Mouse (Mus musculus) C2C12 (cell line): ENCODE measurements around the gene Chd1l. TPM values are rescaled to one million over a fixed set of nuclear protein-coding genes. Genes with fewer than 3 reads are reported as not detected.
A peak's percentile ranks its signal among the peaks of the same experiment; 100 is the strongest.

ENCODE experiments used
- H3K27me3 ChIP-seq: one replicate; pipeline ENCODE4 v1.6.1; 2011; ENCODE audit not compliant: control insufficient read depth, insufficient read depth, insufficient read length
- H3K36me3 ChIP-seq: one replicate; pipeline ENCODE4 v1.6.1; 2011; ENCODE audit not compliant: control insufficient read depth, insufficient read depth
- H3K4me3 ChIP-seq: one replicate; pipeline ENCODE4 v1.5.1; 2011; ENCODE audit warnings: mild to moderate bottlenecking, control low read depth; ENCODE audit not compliant: poor library complexity, insufficient read depth, severe bottlenecking
- H3K79me2 ChIP-seq: one replicate; pipeline ENCODE4 v1.6.1; 2011; ENCODE audit not compliant: control insufficient read depth, insufficient read depth
- H3K79me3 ChIP-seq: one replicate; pipeline ENCODE4 v1.6.1; 2011; ENCODE audit warnings: low read depth, control low read depth
- H3ac ChIP-seq: one replicate; pipeline ENCODE3; 2011; ENCODE audit warnings: low read depth; ENCODE audit not compliant: control insufficient read depth, insufficient read length
- CEBPB ChIP-seq: IDR thresholded peaks from one replicate; pipeline ENCODE4 v1.6.1; 2011; ENCODE audit warnings: low read depth, mild to moderate bottlenecking, control low read depth, moderate library complexity
- CTCF ChIP-seq: IDR thresholded peaks from one replicate; pipeline ENCODE4 v1.5.1; 2011; ENCODE audit not compliant: control insufficient read depth, insufficient read depth, insufficient read length
- FOSL1 ChIP-seq: IDR thresholded peaks from one replicate; pipeline ENCODE4 v1.8.0; 2011; ENCODE audit warnings: mild to moderate bottlenecking, low read length; ENCODE audit not compliant: poor library complexity, insufficient read depth, severe bottlenecking
- MAX ChIP-seq: IDR thresholded peaks from one replicate; pipeline ENCODE4 v1.6.1; 2011; ENCODE audit warnings: mild to moderate bottlenecking, control low read depth
- MYOD1 ChIP-seq: IDR thresholded peaks from one replicate; pipeline ENCODE4 v1.6.1; 2011; ENCODE audit warnings: low read depth; ENCODE audit not compliant: control insufficient read depth, insufficient read length
- MYOG ChIP-seq: IDR thresholded peaks from one replicate; pipeline ENCODE4 v1.6.1; 2011; ENCODE audit not compliant: control insufficient read depth, insufficient read length; ENCODE audit errors: extremely low read depth
- USF1 ChIP-seq: IDR thresholded peaks from one replicate; pipeline ENCODE4 v1.6.1; 2011; ENCODE audit warnings: low read depth, mild to moderate bottlenecking, control low read depth, moderate library complexity
- polyA plus RNA-seq: library from polyadenylated mRNA; unstranded; fragments of >200 nt; fragmentation: generic; extraction: Trizol; gene quantifications from one replicate; pipeline ENCODE4 v1.2.1, GENCODE M21; 2012; ENCODE audit warnings: missing spikeins

Gene Chd1l
- polyA plus RNA-seq, 1 experiment = 6.6 TPM

GRCm38 (mm10) chr3:97594140-97594539 lies 15.9 kb downstream of the Chd1l start:
- Histone ChIP-seq H3K4me3 (no peak overlapping the region), H3K36me3 (peaks cover 8% of the 10 kb centered on the region), H3K79me3 (no peaks in the 10 kb centered on the region), H3K27me3 (no peaks in the 10 kb centered on the region), H3K79me2 (no peaks in the 10 kb centered on the region), H3ac (no peak overlapping the region)
- TF ChIP-seq USF1 (no peak), MYOD1 (no peak), FOSL1 (no peak), MAX (no peak), CEBPB (no peak), CTCF (no peak)

GRCm38 (mm10) chr3:97593089-97593488 lies 16.9 kb downstream of the Chd1l start:
- Histone ChIP-seq H3K27me3 (no peaks in the 10 kb centered on the region), H3ac (no peak overlapping the region), H3K79me3 (no peaks in the 10 kb centered on the region), H3K79me2 (no peaks in the 10 kb centered on the region), H3K4me3 (no peak overlapping the region), H3K36me3 (peaks cover 8% of the 10 kb centered on the region)
- TF ChIP-seq MAX = no peak
- TF ChIP-seq MYOG = no peak
- TF ChIP-seq CTCF = no peak
- TF ChIP-seq CEBPB = no peak
- TF ChIP-seq FOSL1 = no peak
- no peak for TF ChIP-seq USF1
- no peak for TF ChIP-seq MYOD1

- Histone ChIP-seq H3K79me2 (no peaks in the 10 kb centered on the region), H3K27me3 (no peaks in the 10 kb centered on the region), H3K36me3 (peaks cover 8% of the 10 kb centered on the region), H3ac (no peak overlapping the region), H3K79me3 (no peaks in the 10 kb centered on the region), H3K4me3 (no peak overlapping the region)
- no peak for TF ChIP-seq USF1
- TF ChIP-seq MAX = no peak
- TF ChIP-seq FOSL1 = no peak
- no peak for TF ChIP-seq CTCF
- no peak for TF ChIP-seq CEBPB
- TF ChIP-seq MYOD1 = no peak
- no peak for TF ChIP-seq MYOG
These were observed 19.3 kb downstream of the Chd1l start for GRCm38 (mm10) chr3:97590699-97591098.

GRCm38 (mm10) chr3:97587656-97588055 lies 22.3 kb downstream of the Chd1l start:
- H3K27me3 ChIP-seq = no peaks in the 10 kb centered on the region
- TF ChIP-seq CEBPB (no peak), MYOD1 (no peak), MYOG (no peak), USF1 (no peak), CTCF (no peak), FOSL1 (no peak), MAX (no peak)

GRCm38 (mm10) chr3:97585383-97586160 lies 24.4 kb downstream of the Chd1l start:
- no peak overlapping the region for H3ac ChIP-seq
- TF ChIP-seq CTCF = peak; percentile 75
- no peak for TF ChIP-seq MYOD1
- H3K4me3 ChIP-seq = no peak overlapping the region
- H3K79me2 ChIP-seq = no peaks in the 10 kb centered on the region
- H3K79me3 ChIP-seq = no peaks in the 10 kb centered on the region
- H3K27me3 ChIP-seq = no peaks in the 10 kb centered on the region
- peaks cover 12% of the 10 kb centered on the region for H3K36me3 ChIP-seq

More at GRCm38 (mm10) chr3:97587656-97588055, 22.3 kb downstream of the Chd1l start:
- peaks cover 3% of the 10 kb centered on the region for H3K36me3 ChIP-seq
- no peaks in the 10 kb centered on the region for H3K79me2 ChIP-seq
- H3ac ChIP-seq = no peak overlapping the region
- no peaks in the 10 kb centered on the region for H3K79me3 ChIP-seq
- H3K4me3 ChIP-seq = no peak overlapping the region

- TF ChIP-seq CTCF = no peak
- TF ChIP-seq CEBPB = no peak
- no peak for TF ChIP-seq MYOD1
- no peak for TF ChIP-seq MYOG
- no peak for TF ChIP-seq MAX
- TF ChIP-seq FOSL1 = no peak
- no peak for TF ChIP-seq USF1
- H3K4me3 ChIP-seq = no peak overlapping the region
- no peak overlapping the region for H3ac ChIP-seq
- H3K79me2 ChIP-seq = no peaks in the 10 kb centered on the region
- H3K79me3 ChIP-seq = no peaks in the 10 kb centered on the region
- no peaks in the 10 kb centered on the region for H3K27me3 ChIP-seq
- peaks cover 5% of the 10 kb centered on the region for H3K36me3 ChIP-seq
These were observed 36.2 kb downstream of the Chd1l start for GRCm38 (mm10) chr3:97573807-97574206.
